Mouse (Mus musculus): Measurements from ENCODE around the gene Prkcg. TPM values are rescaled to one million over a fixed set of nuclear protein-coding genes. Genes with fewer than 3 reads are reported as not detected.

The Prkcg gene
- polyA plus RNA-seq, 1 experiment from 2014 or later: 3.8 TPM

- peak; percentile 62 for ATAC-seq
- WGBS: 5% methylated on average over 12 of the region's 12 CpGs
- no peaks in the 10 kb centered on the region for H3K9me3 ChIP-seq (replicated peaks; ENCODE audit: control insufficient read depth, low read length, poor library complexity, severe bottlenecking)
- no peaks in the 10 kb centered on the region for H3K36me3 ChIP-seq (ENCODE audit: control insufficient read depth, insufficient read depth, low read length)
- peak overlapping the region; percentile 55 for H3K9ac ChIP-seq (ENCODE audit: low read depth, low read length)
- H3K4me3 ChIP-seq (ENCODE audit: low read depth, low read length): peak overlapping the region; percentile 47
- no peak overlapping the region for H3K27ac ChIP-seq (ENCODE audit: low read length)
- peak overlapping the region; percentile 74 for H3K4me2 ChIP-seq (ENCODE audit: low read length)
- peaks cover 16% of the 10 kb centered on the region for H3K4me1 ChIP-seq (ENCODE audit: control insufficient read depth, insufficient read depth, low read length)
- H3K27me3 ChIP-seq (ENCODE audit: control insufficient read depth, insufficient read depth, low read depth, low read length): peaks cover 12% of the 10 kb centered on the region; the same call in 1 of the 2 replicates
Observed at GRCm38 (mm10) chr7:3303789-3304188, 14.8 kb downstream of the Prkcg start.

- peak overlapping the region; percentile 74 for H3K4me2 ChIP-seq (ENCODE audit: low read length)
- H3K9ac ChIP-seq (ENCODE audit: low read depth, low read length): peak overlapping the region; percentile 55
- WGBS: 2% methylated on average over 10 of the region's 10 CpGs
- H3K4me1 ChIP-seq (ENCODE audit: control insufficient read depth, insufficient read depth, low read length): peaks cover 16% of the 10 kb centered on the region
- peaks cover 12% of the 10 kb centered on the region; the same call in 1 of the 2 replicates for H3K27me3 ChIP-seq (ENCODE audit: control insufficient read depth, insufficient read depth, low read depth, low read length)
- no peaks in the 10 kb centered on the region for H3K36me3 ChIP-seq (ENCODE audit: control insufficient read depth, insufficient read depth, low read length)
- no peaks in the 10 kb centered on the region for H3K9me3 ChIP-seq (replicated peaks; ENCODE audit: control insufficient read depth, low read length, poor library complexity, severe bottlenecking)
- peak; percentile 40 for ATAC-seq
- H3K27ac ChIP-seq (ENCODE audit: low read length): no peak overlapping the region
- peak overlapping the region; percentile 47 for H3K4me3 ChIP-seq (ENCODE audit: low read depth, low read length)
Observed at GRCm38 (mm10) chr7:3304298-3304697, 15.3 kb downstream of the Prkcg start.

DNA sequence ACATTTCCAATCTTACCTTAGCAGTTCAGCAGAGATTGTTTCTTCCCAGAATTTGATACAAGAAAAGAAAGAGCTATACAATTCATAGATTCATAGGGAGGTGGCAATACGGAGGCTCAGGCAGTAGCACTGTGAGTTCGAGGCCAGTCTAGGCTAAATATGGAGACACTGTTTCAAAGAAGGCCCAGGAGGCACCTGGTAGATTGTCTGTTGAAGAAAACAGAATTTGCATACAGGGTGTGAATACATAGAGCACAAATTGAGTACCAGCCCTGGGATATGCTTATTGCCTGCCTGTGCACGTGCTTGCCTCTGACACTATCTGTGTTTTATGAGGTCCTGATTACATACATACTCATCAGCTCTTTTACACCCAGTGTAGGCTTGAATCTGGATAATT, 17.4 kb downstream of the Prkcg start:
- no peak overlapping the region for H3K27ac ChIP-seq (ENCODE audit: low read length)
- WGBS: 78% methylated on average over 3 of the region's 3 CpGs

GRCm38 (mm10) chr7:3308646-3309045, 19.7 kb downstream of the Prkcg start:
- 71% methylated on average over 4 of the region's 4 CpGs for WGBS
- no peak overlapping the region for H3K27ac ChIP-seq (ENCODE audit: low read length)
- no peak for ATAC-seq

More for the DNA sequence above, 17.4 kb downstream of the Prkcg start:
- ATAC-seq: no peak
- Histone ChIP-seq H3K4me2 (ENCODE audit: low read length) (no peak overlapping the region), H3K9me3 (replicated peaks; ENCODE audit: control insufficient read depth, low read length, poor library complexity, severe bottlenecking) (no peaks in the 10 kb centered on the region), H3K27me3 (ENCODE audit: control insufficient read depth, insufficient read depth, low read depth, low read length) (peaks cover 5% of the 10 kb centered on the region; the same call in 1 of the 2 replicates), H3K9ac (ENCODE audit: low read depth, low read length) (no peak overlapping the region), H3K4me1 (ENCODE audit: control insufficient read depth, insufficient read depth, low read length) (peaks cover 16% of the 10 kb centered on the region), H3K36me3 (ENCODE audit: control insufficient read depth, insufficient read depth, low read length) (no peaks in the 10 kb centered on the region), H3K4me3 (ENCODE audit: low read depth, low read length) (no peak overlapping the region)

DNA sequence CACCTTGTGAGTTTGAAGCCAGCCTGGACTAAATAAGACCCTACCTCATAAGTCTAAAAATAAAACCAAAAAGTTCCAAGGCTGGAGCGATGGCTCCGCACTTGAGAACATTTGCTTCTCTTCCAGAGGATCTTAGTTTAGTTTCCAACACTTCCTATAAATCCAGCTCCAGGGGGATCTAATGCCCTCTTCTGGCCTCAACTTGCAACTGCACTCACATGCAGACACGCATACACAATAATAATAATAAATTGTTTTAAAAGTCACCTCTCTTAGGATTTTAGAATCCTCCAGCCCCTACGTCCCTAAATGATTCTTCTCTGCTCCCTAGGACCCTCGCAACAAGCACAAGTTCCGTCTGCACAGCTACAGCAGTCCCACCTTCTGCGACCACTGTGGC, 21.3 kb downstream of the Prkcg start:
- ATAC-seq: no peak
- H3K4me1 ChIP-seq (ENCODE audit: control insufficient read depth, insufficient read depth, low read length): no peaks in the 10 kb centered on the region
- WGBS: 96% methylated on average over 7 of the region's 7 CpGs

More at GRCm38 (mm10) chr7:3308646-3309045, 19.7 kb downstream of the Prkcg start:
- no peaks in the 10 kb centered on the region for H3K27me3 ChIP-seq (ENCODE audit: control insufficient read depth, insufficient read depth, low read depth, low read length)
- H3K9ac ChIP-seq (ENCODE audit: low read depth, low read length): no peak overlapping the region
- H3K4me2 ChIP-seq (ENCODE audit: low read length): no peak overlapping the region
- H3K9me3 ChIP-seq (replicated peaks; ENCODE audit: control insufficient read depth, low read length, poor library complexity, severe bottlenecking): no peaks in the 10 kb centered on the region
- H3K4me3 ChIP-seq (ENCODE audit: low read depth, low read length): no peak overlapping the region
- peaks cover 7% of the 10 kb centered on the region for H3K4me1 ChIP-seq (ENCODE audit: control insufficient read depth, insufficient read depth, low read length)
- no peaks in the 10 kb centered on the region for H3K36me3 ChIP-seq (ENCODE audit: control insufficient read depth, insufficient read depth, low read length)

GRCm38 (mm10) chr7:3313571-3313970, 24.6 kb downstream of the Prkcg start:
- peak; percentile 12; the same call in 1 of the 2 replicates for ATAC-seq
- H3K4me3 ChIP-seq (ENCODE audit: low read depth, low read length): no peak overlapping the region
- no peaks in the 10 kb centered on the region for H3K4me1 ChIP-seq (ENCODE audit: control insufficient read depth, insufficient read depth, low read length)
- no peaks in the 10 kb centered on the region for H3K27me3 ChIP-seq (ENCODE audit: control insufficient read depth, insufficient read depth, low read depth, low read length)
- no peak overlapping the region for H3K9ac ChIP-seq (ENCODE audit: low read depth, low read length)
- H3K4me2 ChIP-seq (ENCODE audit: low read length): no peak overlapping the region
- H3K36me3 ChIP-seq (ENCODE audit: control insufficient read depth, insufficient read depth, low read length): no peaks in the 10 kb centered on the region
- H3K27ac ChIP-seq (ENCODE audit: low read length): no peak overlapping the region
- 88% methylated on average over 8 of the region's 8 CpGs for WGBS
- H3K9me3 ChIP-seq (replicated peaks; ENCODE audit: control insufficient read depth, low read length, poor library complexity, severe bottlenecking): no peaks in the 10 kb centered on the region

More for the DNA sequence above, 21.3 kb downstream of the Prkcg start:
- Histone ChIP-seq H3K27me3 (ENCODE audit: control insufficient read depth, insufficient read depth, low read depth, low read length) (no peaks in the 10 kb centered on the region), H3K27ac (ENCODE audit: low read length) (no peak overlapping the region), H3K36me3 (ENCODE audit: control insufficient read depth, insufficient read depth, low read length) (no peaks in the 10 kb centered on the region), H3K9ac (ENCODE audit: low read depth, low read length) (no peak overlapping the region), H3K4me2 (ENCODE audit: low read length) (no peak overlapping the region), H3K9me3 (replicated peaks; ENCODE audit: control insufficient read depth, low read length, poor library complexity, severe bottlenecking) (no peaks in the 10 kb centered on the region), H3K4me3 (ENCODE audit: low read depth, low read length) (no peak overlapping the region)

- no peak overlapping the region for H3K27ac ChIP-seq (ENCODE audit: low read length)
- peak; percentile 85 for ATAC-seq
- H3K27me3 ChIP-seq (ENCODE audit: control insufficient read depth, insufficient read depth, low read depth, low read length): no peaks in the 10 kb centered on the region
- H3K4me1 ChIP-seq (ENCODE audit: control insufficient read depth, insufficient read depth, low read length): no peaks in the 10 kb centered on the region
- 69% methylated on average over 5 of the region's 5 CpGs for WGBS
- no peaks in the 10 kb centered on the region for H3K36me3 ChIP-seq (ENCODE audit: control insufficient read depth, insufficient read depth, low read length)
- no peak overlapping the region for H3K4me3 ChIP-seq (ENCODE audit: low read depth, low read length)
- H3K9me3 ChIP-seq (replicated peaks; ENCODE audit: control insufficient read depth, low read length, poor library complexity, severe bottlenecking): no peaks in the 10 kb centered on the region
- H3K9ac ChIP-seq (ENCODE audit: low read depth, low read length): no peak overlapping the region
- H3K4me2 ChIP-seq (ENCODE audit: low read length): no peak overlapping the region
Observed at GRCm38 (mm10) chr7:3314121-3314520, 25.1 kb downstream of the Prkcg start.

DNA sequence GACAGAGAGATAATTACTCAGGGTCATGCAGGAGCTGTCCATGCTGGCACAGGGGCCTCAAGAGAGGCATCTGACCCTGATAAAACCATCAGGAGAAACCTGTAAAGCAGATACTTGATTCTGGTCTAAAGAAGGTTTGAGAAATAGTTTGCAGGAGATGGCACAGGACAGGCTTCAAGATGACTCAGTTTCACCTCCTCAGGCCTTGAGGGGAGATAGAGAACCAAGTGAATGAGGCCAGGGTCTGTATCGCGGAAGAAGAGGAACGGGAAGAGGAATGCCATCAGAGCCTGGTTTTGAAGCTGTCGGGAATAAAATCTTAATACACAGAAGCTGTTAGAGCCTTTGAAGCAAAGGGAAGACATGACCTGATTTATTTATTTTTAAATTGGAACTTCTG, 28.7 kb downstream of the Prkcg start:
- Histone ChIP-seq H3K4me1 (ENCODE audit: control insufficient read depth, insufficient read depth, low read length) (no peaks in the 10 kb centered on the region), H3K4me3 (ENCODE audit: low read depth, low read length) (no peak overlapping the region), H3K36me3 (ENCODE audit: control insufficient read depth, insufficient read depth, low read length) (peaks cover 2% of the 10 kb centered on the region; the same call in 1 of the 2 replicates), H3K9ac (ENCODE audit: low read depth, low read length) (no peak overlapping the region), H3K27ac (ENCODE audit: low read length) (no peak overlapping the region), H3K27me3 (ENCODE audit: control insufficient read depth, insufficient read depth, low read depth, low read length) (no peaks in the 10 kb centered on the region), H3K9me3 (replicated peaks; ENCODE audit: control insufficient read depth, low read length, poor library complexity, severe bottlenecking) (no peaks in the 10 kb centered on the region), H3K4me2 (ENCODE audit: low read length) (no peak overlapping the region)
- WGBS: 33% methylated on average over 4 of the region's 4 CpGs
- ATAC-seq: no peak

GRCm38 (mm10) chr7:3320856-3321255, 31.9 kb downstream of the Prkcg start:
- Histone ChIP-seq H3K4me2 (ENCODE audit: low read length) (no peak overlapping the region), H3K9ac (ENCODE audit: low read depth, low read length) (no peak overlapping the region), H3K36me3 (ENCODE audit: control insufficient read depth, insufficient read depth, low read length) (peaks cover 2% of the 10 kb centered on the region; the same call in 1 of the 2 replicates), H3K27me3 (ENCODE audit: control insufficient read depth, insufficient read depth, low read depth, low read length) (no peaks in the 10 kb centered on the region), H3K27ac (ENCODE audit: low read length) (no peak overlapping the region), H3K4me3 (ENCODE audit: low read depth, low read length) (no peak overlapping the region), H3K9me3 (replicated peaks; ENCODE audit: control insufficient read depth, low read length, poor library complexity, severe bottlenecking) (no peaks in the 10 kb centered on the region), H3K4me1 (ENCODE audit: control insufficient read depth, insufficient read depth, low read length) (no peaks in the 10 kb centered on the region)
- WGBS: 61% methylated on average over 3 of the region's 3 CpGs
- no peak for ATAC-seq
